Mouse (Mus musculus) limb, embryonic 12.5 days (tissue): Measurements from ENCODE around the gene Pvr. TPM values are rescaled to one million over a fixed set of nuclear protein-coding genes. Genes with fewer than 3 reads are reported as not detected.
A peak's percentile ranks its signal among the peaks of the same experiment; 100 is the strongest.

ENCODE experiments used
- ATAC-seq: fragments of 200-750 bp; cut with Nextera tagmentation; 2 replicates; pipeline ENCODE4 v1.8.0; 2017; ENCODE audit warnings: low read depth, moderate TSS enrichment; ENCODE audit not compliant: insufficient number of reproducible peaks, insufficient read depth, low FRiP score, low TSS enrichment
- H3K27ac ChIP-seq: fragments of 300-500 bp; sonication (generic); 2 replicates; pipeline ENCODE4 v1.5.1; 2016; ENCODE audit warnings: mild to moderate bottlenecking, moderate library complexity
- H3K27me3 ChIP-seq: fragments of 300-500 bp; sonication (generic); 2 replicates; pipeline ENCODE4 v1.6.1; 2016; ENCODE audit warnings: mild to moderate bottlenecking, moderate library complexity
- H3K36me3 ChIP-seq: fragments of 300-500 bp; sonication (generic); 2 replicates; pipeline ENCODE4 v1.6.1; 2016; ENCODE audit warnings: mild to moderate bottlenecking, moderate library complexity
- H3K4me1 ChIP-seq: fragments of 300-500 bp; sonication (generic); replicated peaks from 2 replicates; pipeline ENCODE4 v1.6.1; 2016
- H3K4me2 ChIP-seq: fragments of 300-500 bp; sonication (generic); 2 replicates; pipeline ENCODE4 v1.6.1; 2016; ENCODE audit warnings: mild to moderate bottlenecking, moderate library complexity
- H3K4me3 ChIP-seq: fragments of 300-500 bp; sonication (generic); replicated peaks from 2 replicates; pipeline ENCODE4 v1.5.1; 2016; ENCODE audit warnings: mild to moderate bottlenecking
- H3K9ac ChIP-seq: fragments of 300-500 bp; sonication (generic); replicated peaks from 2 replicates; pipeline ENCODE4 v1.6.1; 2016; ENCODE audit warnings: mild to moderate bottlenecking, moderate library complexity
- H3K9me3 ChIP-seq: fragments of 300-500 bp; sonication (generic); 2 replicates; pipeline ENCODE4 v1.6.1; 2016; ENCODE audit warnings: mild to moderate bottlenecking, moderate library complexity
- WGBS: fragments of 180-500 bp; shearing (Covaris S2); methylation state at CpG from one replicate; pipeline ENCODE4 v1.1.7; 2016; 5-methylcytosine and 5-hydroxymethylcytosine counted together
- polyA plus RNA-seq: library from polyadenylated mRNA; unstranded; fragments of >200 nt; fragmentation: Nextera tagmentation; extraction: Ambion mirVana; gene quantifications from 2 replicates; pipeline ENCODE4 v1.2.1, GENCODE M21; 2016

The Pvr gene
- polyA plus RNA-seq, 1 experiment from 2014 or later: 7.5 TPM

DNA sequence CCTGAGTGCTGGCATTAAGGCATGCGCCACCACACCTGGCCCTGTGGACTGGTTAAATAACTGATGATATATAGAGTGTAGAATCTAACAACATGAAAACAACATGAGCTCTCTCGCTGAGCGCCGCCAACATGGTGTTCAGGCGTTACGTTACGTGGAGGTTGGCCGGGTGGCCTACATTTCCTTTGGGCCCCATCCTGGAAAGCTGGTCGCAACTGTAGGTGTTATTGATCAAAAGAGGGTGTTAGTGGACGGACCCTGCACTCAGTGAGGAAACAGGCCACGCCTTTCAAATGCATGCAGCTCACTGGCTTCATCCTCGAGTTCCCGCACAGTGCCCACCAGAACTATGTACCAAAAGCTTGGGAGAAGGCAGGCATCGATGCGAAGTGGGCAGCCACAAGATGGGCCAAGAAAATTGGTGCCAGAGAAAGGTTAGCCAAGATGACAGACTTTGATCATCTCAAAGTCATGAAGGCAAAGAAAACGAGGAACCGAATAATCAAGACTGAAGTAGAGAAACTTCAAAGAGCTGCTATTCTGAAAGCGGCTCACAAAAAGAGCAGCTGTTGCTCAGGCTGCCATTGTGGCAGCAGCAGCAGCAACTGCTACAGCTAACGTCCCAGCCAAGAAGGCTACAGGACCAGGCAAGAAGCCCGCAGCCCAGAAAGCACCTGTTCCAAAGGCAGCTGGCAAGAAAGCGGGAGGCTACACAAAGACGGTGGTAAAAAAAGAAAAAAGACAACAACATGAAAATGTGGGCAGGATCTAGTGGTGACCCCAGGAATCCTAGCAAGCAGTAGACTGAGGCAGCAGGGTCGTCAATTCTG, 9.1 kb downstream of the Pvr start:
- H3K4me3 ChIP-seq: no peak overlapping the region
- peaks cover 2% of the 10 kb centered on the region; the same call in 1 of the 2 replicates for H3K9me3 ChIP-seq
- H3K4me2 ChIP-seq: no peak overlapping the region
- no peak overlapping the region for H3K9ac ChIP-seq
- H3K27ac ChIP-seq: no peak overlapping the region
- no peak for ATAC-seq
- WGBS: 82% methylated on average over 23 of the region's 23 CpGs
- H3K27me3 ChIP-seq: no peaks in the 10 kb centered on the region
- H3K36me3 ChIP-seq: peaks cover 37% of the 10 kb centered on the region
- no peaks in the 10 kb centered on the region for H3K4me1 ChIP-seq

DNA sequence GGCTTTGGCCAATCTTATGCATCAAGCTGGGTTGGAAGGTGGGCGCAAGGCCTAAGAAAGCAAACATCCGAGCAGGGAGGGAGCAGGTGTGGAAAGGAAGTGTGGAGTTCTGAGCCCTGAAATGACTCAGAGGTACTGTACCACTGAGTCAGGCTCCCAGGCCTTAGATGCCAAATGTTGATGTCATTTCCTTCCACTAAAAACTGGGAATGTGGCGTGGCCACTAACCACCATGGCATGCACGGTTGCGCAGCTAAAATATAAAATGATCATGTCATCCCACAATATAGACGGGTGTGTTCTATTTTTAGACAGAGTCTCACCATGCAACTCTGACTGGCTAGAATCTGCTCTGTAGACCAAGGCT, 9.7 kb downstream of the Pvr start:
- Histone ChIP-seq H3K9ac (no peak overlapping the region), H3K4me3 (no peak overlapping the region), H3K27ac (no peak overlapping the region), H3K27me3 (no peaks in the 10 kb centered on the region), H3K4me2 (no peak overlapping the region), H3K4me1 (no peaks in the 10 kb centered on the region), H3K9me3 (peaks cover 8% of the 10 kb centered on the region; the same call in 1 of the 2 replicates), H3K36me3 (peaks cover 36% of the 10 kb centered on the region)
- 90% methylated on average over 6 of the region's 6 CpGs for WGBS
- no peak for ATAC-seq

DNA sequence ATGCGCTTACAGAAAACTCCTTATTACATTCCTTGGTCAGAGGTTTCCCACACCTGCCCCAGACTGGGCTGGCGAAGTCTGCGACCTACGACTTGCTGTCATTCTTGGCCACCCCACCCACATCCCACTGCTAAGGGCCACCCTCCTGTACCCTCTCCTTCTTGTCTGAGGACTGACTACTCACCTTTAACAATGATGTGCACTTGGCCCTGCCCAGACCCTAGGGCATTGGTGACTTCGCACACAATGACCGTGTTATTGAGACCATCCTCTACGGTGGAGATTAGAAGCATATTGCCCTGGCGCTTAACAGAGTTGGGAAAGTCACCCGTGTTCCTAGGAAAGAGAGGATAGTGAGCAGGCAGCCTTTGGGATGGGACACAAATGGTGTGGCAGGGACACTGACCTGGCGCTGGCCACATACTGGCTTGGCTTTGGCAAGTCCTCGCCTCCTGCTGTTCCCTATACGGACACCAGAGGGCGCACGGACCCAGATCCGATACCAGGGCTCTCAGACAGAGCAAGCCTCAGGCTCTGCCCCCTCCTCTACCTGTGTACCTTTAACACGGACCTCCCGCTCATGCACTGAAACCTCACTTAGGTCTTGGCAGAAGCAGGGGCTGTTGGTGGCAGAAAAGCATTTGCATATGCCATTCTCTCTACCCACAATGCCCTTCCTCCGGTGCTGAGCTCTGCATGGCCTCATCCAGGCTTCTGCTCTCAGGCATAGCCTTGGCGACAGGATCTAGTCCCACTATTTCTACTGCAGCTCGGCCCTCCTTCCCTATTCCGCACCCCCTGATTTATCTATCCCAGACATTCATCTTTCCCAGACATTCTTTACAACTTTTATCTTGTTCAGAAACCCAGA, 10.3 kb downstream of the Pvr start:
- 51% methylated on average over 21 of the region's 21 CpGs for WGBS

DNA sequence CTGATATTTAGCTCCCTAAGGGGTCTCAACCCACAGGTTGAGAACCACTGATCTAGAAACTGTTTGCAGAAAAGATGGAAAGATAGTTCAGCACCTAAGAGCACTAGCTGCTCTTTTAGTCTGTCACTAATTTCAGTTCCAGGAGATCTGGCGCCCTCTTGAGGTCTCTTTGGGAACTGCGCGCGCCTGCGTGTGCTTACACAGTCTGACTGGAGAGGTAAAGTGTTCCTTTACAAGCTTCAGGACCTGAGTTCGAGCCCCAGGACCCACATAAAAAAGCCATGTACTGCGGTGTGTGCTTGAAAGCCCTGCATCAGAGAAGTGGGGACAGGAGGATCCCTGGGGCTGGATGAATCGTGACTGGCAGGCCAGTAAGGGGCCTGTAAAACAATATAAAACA, 31.1 kb downstream of the Pvr start:
- WGBS: 54% methylated on average over 8 of the region's 8 CpGs
- H3K4me3 ChIP-seq: no peak overlapping the region
- no peaks in the 10 kb centered on the region for H3K36me3 ChIP-seq
- no peak overlapping the region for H3K4me2 ChIP-seq
- H3K27me3 ChIP-seq: no peaks in the 10 kb centered on the region
- H3K9ac ChIP-seq: no peak overlapping the region
- 0 out of 2 replicates have a peak, but pooled peaks cover 3% of the 10 kb centered on the region for H3K9me3 ChIP-seq
- no peaks in the 10 kb centered on the region for H3K4me1 ChIP-seq
- no peak overlapping the region for H3K27ac ChIP-seq
- no peak for ATAC-seq

More for the DNA sequence above, 10.3 kb downstream of the Pvr start:
- H3K9me3 ChIP-seq: peaks cover 11% of the 10 kb centered on the region
- H3K9ac ChIP-seq: no peak overlapping the region
- H3K27ac ChIP-seq: no peak overlapping the region
- no peak overlapping the region for H3K4me3 ChIP-seq
- no peak overlapping the region for H3K4me2 ChIP-seq
- peaks cover 34% of the 10 kb centered on the region for H3K36me3 ChIP-seq
- ATAC-seq: 0 out of 2 replicates have a peak, but pooled peaks have one; percentile 39
- H3K4me1 ChIP-seq: no peaks in the 10 kb centered on the region
- no peaks in the 10 kb centered on the region for H3K27me3 ChIP-seq

DNA sequence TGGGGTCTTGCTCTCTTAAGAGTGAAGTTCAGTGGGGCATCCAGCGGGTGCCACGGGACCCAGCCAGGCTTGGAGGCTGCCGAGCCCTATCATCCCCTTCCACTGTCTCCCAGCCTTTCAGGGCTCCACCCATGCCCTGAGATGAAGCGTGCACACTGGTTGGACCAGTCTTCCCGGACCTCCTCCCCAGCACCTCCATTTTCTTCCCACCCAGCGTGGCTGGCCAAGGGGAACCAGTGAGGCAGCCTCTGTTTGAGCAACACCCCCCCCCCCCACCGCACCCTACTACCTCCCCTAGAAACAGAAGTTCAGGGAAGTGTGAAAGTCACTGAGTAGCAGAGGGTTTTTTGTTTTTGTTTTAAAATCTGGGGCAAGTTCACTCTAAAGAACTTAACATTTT, 33.1 kb downstream of the Pvr start, which contains the start of gene Ceacam19:
TSS of gene Ceacam19 (minus strand) at position 117 of the 400 bp plus-strand sequence.
- no peak within 1 kb of the TSS for H3K4me2 ChIP-seq
- no peak within 1 kb of the TSS for H3K9ac ChIP-seq
- no peak within 1 kb of the TSS for H3K27ac ChIP-seq
- no peaks in the 10 kb centered on the region for H3K27me3 ChIP-seq
- 67% methylated on average over 7 of the region's 7 CpGs for WGBS
- 0 out of 2 replicates have a peak, but pooled peaks cover 11% of the 10 kb centered on the region for H3K9me3 ChIP-seq
- no peak for ATAC-seq
- H3K4me1 ChIP-seq: no peaks in the 10 kb centered on the region
- H3K36me3 ChIP-seq: no peaks in the 10 kb centered on the region
- no peak within 1 kb of the TSS for H3K4me3 ChIP-seq

DNA sequence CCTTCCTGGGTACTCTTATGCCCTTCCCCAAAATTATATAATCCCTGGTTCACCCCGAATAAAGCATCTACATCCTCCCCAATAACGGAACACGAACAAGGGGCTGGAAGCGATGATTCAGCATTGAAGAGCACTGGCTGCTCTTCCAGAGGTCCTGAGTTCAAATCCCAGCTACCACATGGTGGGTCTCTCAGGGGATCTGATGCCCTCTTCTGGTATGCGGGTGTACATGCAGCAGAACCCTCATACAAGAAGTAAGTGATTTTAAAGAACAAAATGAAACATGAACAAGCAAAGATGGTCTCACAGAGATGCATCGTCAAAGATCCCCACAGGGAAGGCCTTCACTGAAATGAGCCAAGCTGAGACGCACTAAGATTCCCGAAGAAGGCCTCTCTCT, 40.2 kb downstream of the Pvr start:
- ATAC-seq: no peak
- no peak overlapping the region for H3K27ac ChIP-seq
- no peak overlapping the region for H3K4me2 ChIP-seq
- H3K9ac ChIP-seq: no peak overlapping the region
- WGBS: 80% methylated on average over 8 of the region's 8 CpGs
- H3K4me1 ChIP-seq: no peaks in the 10 kb centered on the region
- 0 out of 2 replicates have a peak, but pooled peaks cover 11% of the 10 kb centered on the region for H3K9me3 ChIP-seq
- H3K36me3 ChIP-seq: no peaks in the 10 kb centered on the region
- H3K27me3 ChIP-seq: no peaks in the 10 kb centered on the region
- no peak overlapping the region for H3K4me3 ChIP-seq

DNA sequence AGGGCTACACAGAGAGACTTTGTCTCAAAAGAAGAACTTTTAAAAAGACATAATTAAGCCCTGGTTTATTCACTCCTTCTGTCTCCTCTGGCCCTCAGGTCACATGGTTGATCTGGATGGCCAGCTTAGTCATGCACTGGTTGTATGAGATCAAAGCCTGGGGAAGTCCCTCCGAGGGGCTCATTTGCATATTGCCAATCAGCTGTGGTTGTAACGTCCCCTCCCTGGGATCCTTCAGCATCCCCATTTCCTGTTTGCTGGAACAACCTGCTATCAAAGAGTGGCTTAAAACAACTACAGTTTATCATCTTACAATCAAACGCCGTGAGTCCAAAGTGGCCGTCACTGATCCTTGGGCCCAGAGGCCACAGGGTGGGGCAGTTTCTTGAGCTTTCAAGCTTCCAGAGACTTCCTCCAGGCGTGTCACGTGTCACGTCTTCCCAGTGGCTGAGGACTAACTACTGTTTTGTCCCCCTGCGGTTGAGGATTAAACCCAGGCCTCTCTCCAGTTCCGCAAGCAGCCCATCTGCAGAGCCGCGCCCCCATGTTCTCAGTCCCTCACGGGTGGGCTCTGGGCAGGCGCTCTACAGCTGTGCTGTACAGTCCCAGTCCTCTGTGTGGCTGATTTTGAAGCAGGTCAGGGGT, 44.1 kb downstream of the Pvr start:
- no peaks in the 10 kb centered on the region for H3K4me1 ChIP-seq
- ATAC-seq: no peak
- no peaks in the 10 kb centered on the region for H3K27me3 ChIP-seq
- H3K9me3 ChIP-seq: no peaks in the 10 kb centered on the region
- no peak overlapping the region for H3K4me2 ChIP-seq
- H3K9ac ChIP-seq: no peak overlapping the region
- no peaks in the 10 kb centered on the region for H3K36me3 ChIP-seq
- no peak overlapping the region for H3K4me3 ChIP-seq
- 43% methylated on average over 14 of the region's 14 CpGs for WGBS
- H3K27ac ChIP-seq: no peak overlapping the region

DNA sequence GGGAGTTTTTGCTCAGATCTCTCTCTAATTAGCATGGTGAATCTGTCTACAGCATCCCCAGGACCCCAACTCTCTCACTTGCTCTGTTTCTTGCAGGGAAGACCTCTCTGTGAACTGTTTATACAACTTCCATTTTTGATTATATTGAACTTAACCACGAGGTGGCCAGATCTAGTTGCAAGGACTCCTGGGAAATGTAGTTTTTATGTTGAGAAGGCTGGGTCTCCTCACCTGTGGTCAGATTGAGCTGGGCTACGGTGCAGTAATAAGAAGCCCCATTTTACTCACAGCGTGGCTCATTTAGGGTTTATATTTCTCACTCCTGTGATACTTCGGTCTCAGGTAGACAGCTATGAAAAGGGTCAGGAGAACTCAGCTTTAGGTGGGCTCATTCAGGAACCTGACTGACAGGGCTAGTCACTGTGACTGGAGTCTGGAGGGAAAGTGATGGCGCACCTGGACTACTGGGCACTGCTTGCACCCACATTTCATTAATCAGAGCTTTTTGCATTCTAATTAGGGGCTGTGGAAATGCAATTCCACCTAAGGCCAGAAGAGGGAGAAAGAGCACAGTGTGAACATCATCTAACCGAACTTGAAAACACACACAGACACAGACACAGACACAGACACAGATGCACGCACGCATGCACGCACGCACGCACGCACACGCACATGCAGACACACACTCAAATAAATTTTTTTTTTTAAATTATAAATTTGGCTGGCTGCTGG, 44.8 kb downstream of the Pvr start:
- Histone ChIP-seq H3K4me2 (no peak overlapping the region), H3K27me3 (no peaks in the 10 kb centered on the region), H3K36me3 (no peaks in the 10 kb centered on the region), H3K4me3 (no peak overlapping the region), H3K9ac (no peak overlapping the region), H3K27ac (no peak overlapping the region), H3K4me1 (no peaks in the 10 kb centered on the region), H3K9me3 (no peaks in the 10 kb centered on the region)
- no peak for ATAC-seq
- 53% methylated on average over 13 of the region's 13 CpGs for WGBS

DNA sequence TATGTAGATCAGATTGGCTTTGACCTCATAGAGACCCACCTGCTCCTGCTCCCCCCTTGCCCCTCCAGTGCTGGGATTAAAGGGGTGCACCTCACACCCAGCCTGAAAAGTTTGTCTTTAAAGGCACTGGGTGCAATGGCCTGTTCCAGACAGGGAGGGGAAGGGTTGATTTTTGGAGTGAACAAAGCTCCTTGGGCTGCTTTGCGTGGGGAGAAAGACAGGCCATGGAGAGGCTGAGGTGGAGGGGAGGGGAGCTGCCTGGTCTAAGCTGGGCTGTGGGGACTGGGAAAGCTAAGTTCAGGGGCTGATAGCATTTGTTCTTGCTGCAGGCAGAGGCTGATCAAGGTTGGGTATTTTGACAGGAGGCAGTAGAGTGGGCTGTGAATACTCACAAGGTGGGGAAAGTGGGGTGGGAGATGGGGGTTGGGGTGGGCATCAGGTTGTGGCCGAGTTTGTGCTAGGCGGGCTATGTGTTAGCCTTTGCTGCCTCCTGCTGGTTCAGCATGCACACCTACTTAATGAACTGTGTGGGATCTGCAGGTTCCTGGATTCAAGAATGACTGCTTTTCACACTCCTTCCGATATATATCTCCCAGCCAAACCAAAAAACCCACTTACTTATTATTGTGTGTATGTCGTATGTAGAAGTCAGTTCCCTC, 48.9 kb downstream of the Pvr start:
- Histone ChIP-seq H3K9me3 (no peaks in the 10 kb centered on the region), H3K9ac (no peak overlapping the region), H3K4me1 (no peaks in the 10 kb centered on the region), H3K27me3 (no peaks in the 10 kb centered on the region), H3K4me3 (no peak overlapping the region), H3K4me2 (no peak overlapping the region), H3K27ac (no peak overlapping the region), H3K36me3 (no peaks in the 10 kb centered on the region)
- no peak for ATAC-seq
- 43% methylated on average over 5 of the region's 5 CpGs for WGBS

DNA sequence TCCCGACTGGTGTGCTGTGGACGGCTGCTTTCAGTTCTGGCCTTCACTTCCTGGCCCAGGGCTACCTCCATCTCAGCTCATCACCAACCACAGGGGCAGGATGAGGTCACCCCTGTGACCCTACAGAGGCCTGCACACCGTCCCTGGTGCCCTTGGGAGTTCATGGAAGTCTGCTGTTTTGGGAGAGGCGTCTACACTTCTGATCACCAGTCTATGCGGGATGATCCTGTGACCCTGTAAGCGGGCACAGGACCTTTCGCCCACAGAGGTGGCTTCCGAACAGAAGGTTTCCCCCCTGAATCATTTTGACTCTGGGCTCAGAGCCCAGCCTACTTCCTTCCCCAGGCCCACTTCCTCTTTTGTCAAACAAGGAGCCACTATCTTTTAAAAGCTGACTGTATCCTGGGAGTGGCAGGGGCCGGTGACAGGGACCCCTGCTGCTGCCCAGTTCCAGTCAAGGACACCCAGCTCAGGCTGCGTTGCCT, 49.8 kb downstream of the Pvr start:
- no peak for ATAC-seq
- Histone ChIP-seq H3K4me3 (no peak overlapping the region), H3K9me3 (no peaks in the 10 kb centered on the region), H3K27ac (no peak overlapping the region), H3K27me3 (no peaks in the 10 kb centered on the region), H3K4me2 (no peak overlapping the region), H3K4me1 (no peaks in the 10 kb centered on the region), H3K9ac (no peak overlapping the region), H3K36me3 (no peaks in the 10 kb centered on the region)
- 62% methylated on average over 10 of the region's 10 CpGs for WGBS
